Mouse (Mus musculus): Measurements from ENCODE around the gene Trappc1.
A peak's percentile ranks its signal among the peaks of the same experiment; 100 is the strongest.

Gene Trappc1

GRCm38 (mm10) chr11:69368356-69369214, 44.8 kb downstream of the Trappc1 start:
- DNase-seq (ENCODE audit: inconsistent age in 2 of 2, low spot score in 1 of 2) = peak; percentile 64 to 81

GRCm38 (mm10) chr11:69369215-69369989, 45.6 kb downstream of the Trappc1 start, which contains the start of gene Chd3:
Chd3 (minus strand) TSS chr11:69369406.
- no peak for DNase-seq (ENCODE audit: inconsistent age in 2 of 2, low spot score in 1 of 2)

GRCm38 (mm10) chr11:69369990-69370816, 46.4 kb downstream of the Trappc1 start:
- no peak for DNase-seq (ENCODE audit: inconsistent age in 2 of 2, low spot score in 1 of 2)

- peak in 1 of 2 experiments; percentile 57 for DNase-seq (ENCODE audit: inconsistent age in 2 of 2, low spot score in 1 of 2)
These were observed 47.0 kb downstream of the Trappc1 start for GRCm38 (mm10) chr11:69370817-69371215.

- no peak for DNase-seq (ENCODE audit: inconsistent age in 2 of 2, low spot score in 1 of 2)
These were observed 47.8 kb downstream of the Trappc1 start for GRCm38 (mm10) chr11:69371601-69372000.

GRCm38 (mm10) chr11:69372056-69372779, 48.4 kb downstream of the Trappc1 start:
- DNase-seq (ENCODE audit: inconsistent age in 2 of 2, low spot score in 1 of 2) = peak in 1 of 2 experiments; percentile 63

GRCm38 (mm10) chr11:69372780-69373170, 49.0 kb downstream of the Trappc1 start:
- peak in 1 of 2 experiments; percentile 61 for DNase-seq (ENCODE audit: inconsistent age in 2 of 2, low spot score in 1 of 2)

GRCm38 (mm10) chr11:69373223-69373965, 49.6 kb downstream of the Trappc1 start:
- no peak for DNase-seq (ENCODE audit: inconsistent age in 2 of 2, low spot score in 1 of 2)
